Mouse (Mus musculus): ENCODE measurements around the gene Kiss1. TPM values are rescaled to one million over a fixed set of nuclear protein-coding genes. Genes with fewer than 3 reads are reported as not detected.
A peak's percentile ranks its signal among the peaks of the same experiment; 100 is the strongest.

Kiss1 gene
- total RNA-seq, 2 experiments from 2014 or later, result not detected

GRCm38 (mm10) chr1:133355912-133356311 is 34.2 kb downstream of the Kiss1 start:
- intact Hi-C loops (cut with DNase I), result no loop called here
- DNase-seq, result no peak

- intact Hi-C loops (cut with DNase I), result no loop called here
- DNase-seq, result no peak
Observed at GRCm38 (mm10) chr1:133356330-133356729, 34.7 kb downstream of the Kiss1 start.

- intact Hi-C loops (cut with DNase I), result no loop called here
- DNase-seq, result no peak
Observed at GRCm38 (mm10) chr1:133361006-133361405, 39.3 kb downstream of the Kiss1 start.

GRCm38 (mm10) chr1:133362103-133362502 is 40.4 kb downstream of the Kiss1 start:
- no peak for DNase-seq
- intact Hi-C loops (cut with DNase I), result no loop called here

- intact Hi-C loops (cut with DNase I), result no loop called here
- DNase-seq, result peak; percentile 54 to 59
Observed at GRCm38 (mm10) chr1:133363276-133364021, 41.8 kb downstream of the Kiss1 start, which contains the start of gene Etnk2. Gene Etnk2 (plus strand): TSS chr1:133363572.

- intact Hi-C loops (cut with DNase I), result no loop called here
- no peak for DNase-seq
Observed at GRCm38 (mm10) chr1:133364022-133364630, 42.5 kb downstream of the Kiss1 start.

- intact Hi-C loops (cut with DNase I), result no loop called here
- DNase-seq, result no peak
Observed at GRCm38 (mm10) chr1:133364890-133365289, 43.2 kb downstream of the Kiss1 start.

GRCm38 (mm10) chr1:133366951-133367605 is 45.4 kb downstream of the Kiss1 start:
- DNase-seq, result no peak

GRCm38 (mm10) chr1:133367606-133368488 is 46.2 kb downstream of the Kiss1 start:
- DNase-seq, result no peak
- intact Hi-C loops (cut with DNase I), result no loop called here

More at GRCm38 (mm10) chr1:133366951-133367605, 45.4 kb downstream of the Kiss1 start:
- intact Hi-C loops (cut with DNase I), result no loop called here

- DNase-seq, result no peak
Observed at GRCm38 (mm10) chr1:133368644-133369043, 47.0 kb downstream of the Kiss1 start.

GRCm38 (mm10) chr1:133370352-133370751 is 48.7 kb downstream of the Kiss1 start:
- intact Hi-C loops (cut with DNase I), result no loop called here
- DNase-seq, result no peak

More at GRCm38 (mm10) chr1:133368644-133369043, 47.0 kb downstream of the Kiss1 start:
- intact Hi-C loops (cut with DNase I), result no loop called here

- intact Hi-C loops (cut with DNase I), result no loop called here
Observed at GRCm38 (mm10) chr1:133371431-133371830, 49.8 kb downstream of the Kiss1 start.

GRCm38 (mm10) chr1:133372113-133372512 is 50.4 kb downstream of the Kiss1 start:
- intact Hi-C loops (cut with DNase I), result no loop called here
- no peak for DNase-seq

More at GRCm38 (mm10) chr1:133371431-133371830, 49.8 kb downstream of the Kiss1 start:
- no peak for DNase-seq

GRCm38 (mm10) chr1:133375696-133376346 is 54.1 kb downstream of the Kiss1 start:
- intact Hi-C loops (cut with DNase I), result no loop called here
- no peak for DNase-seq

GRCm38 (mm10) chr1:133377547-133377946 is 55.9 kb downstream of the Kiss1 start:
- DNase-seq, result no peak
- intact Hi-C loops (cut with DNase I), result no loop called here

Other genes starting within 250 kb of the Kiss1 start
- gene Ppp1r15b, start 190.7 kb upstream of the Kiss1 start, total RNA-seq (2021), result 10 to 100 TPM; 14.0 to 17.7 TPM
- 10 to 100 TPM in 1 of 2 experiments, 1 to 10 TPM in 1; 6.7 to 11.5 TPM for gene Plekha6, start 157.7 kb upstream of the Kiss1 start, total RNA-seq (2021)
- not detected for gene Golt1a, start 12.1 kb upstream of the Kiss1 start, total RNA-seq (2021)
- gene Ren1, start 28.6 kb downstream of the Kiss1 start, total RNA-seq (2021), result not detected
- gene Etnk2, start 41.7 kb downstream of the Kiss1 start, total RNA-seq (2021), result under 1 TPM in 1 of 2 experiments, not detected in 1; 0.18 TPM
- gene Sox13, start 102.5 kb downstream of the Kiss1 start, total RNA-seq (2021), result 1 to 10 TPM; 6.7 to 9.6 TPM

All from gastrocnemius, postnatal 36 days (tissue).